8 mouse cellular contexts compared by ENCODE assay signal in genomic region chr17:35699919-35700318, GRCm38 (mm10). TPM values are rescaled to one million over a fixed set of nuclear protein-coding genes. Genes with fewer than 3 reads are reported as not detected.
DNase-seq lines count a peak whose midpoint lies in the region; ATAC-seq and TF ChIP-seq lines count a peak whose summit lies in the region.

No protein-coding gene starts in this region.

- no peaks in the 10 kb centered on the region for H3K9me3 ChIP-seq in ES-Bruce4 (replicated peaks; ENCODE audit: control insufficient read depth, insufficient read depth, low read length, poor library complexity, severe bottlenecking)
- no peaks in the 10 kb centered on the region for H3K9me3 ChIP-seq in forebrain, embryonic 12.5 days

- H3K4me2 ChIP-seq in forebrain, embryonic 12.5 days, result peak overlapping the region; percentile 88

- H3K36me3 ChIP-seq in ES-Bruce4 (ENCODE audit: control insufficient read depth, insufficient read depth, low read length, poor library complexity, severe bottlenecking), result no peaks in the 10 kb centered on the region
- peaks cover 18% of the 10 kb centered on the region for H3K36me3 ChIP-seq in forebrain, embryonic 12.5 days (replicated peaks)

- H3K9ac ChIP-seq in ES-Bruce4 (ENCODE audit: low read depth, poor library complexity, severe bottlenecking), result peak overlapping the region; percentile 71
- H3K9ac ChIP-seq in forebrain, embryonic 12.5 days, result peak overlapping the region; percentile 94

- no peak overlapping the region for H3K27ac ChIP-seq in ES-Bruce4 (ENCODE audit: insufficient read depth, low read length)
- H3K27ac ChIP-seq in forebrain, embryonic 12.5 days, result peak overlapping the region; percentile 99
- H3K27ac ChIP-seq in layer of hippocampus, adult 2 months, result peak overlapping the region; percentile 97

- TF ChIP-seq EP300 in ES-Bruce4 (IDR thresholded peaks at IDR 0.05; ENCODE audit: insufficient read depth, low read depth, low read length), result no peak

- H3K4me3 ChIP-seq in ES-Bruce4 (ENCODE audit: low read depth, low read length), result peak overlapping the region; percentile 61
- H3K4me3 ChIP-seq in forebrain, embryonic 12.5 days (replicated peaks), result peak overlapping the region; percentile 72
- peak overlapping the region; percentile 84 for H3K4me3 ChIP-seq in layer of hippocampus, adult 2 months
- H3K4me3 ChIP-seq in lung, adult 2 months (replicated peaks; ENCODE audit: extremely low read depth, low read depth, low read length), result peak overlapping the region; percentile 65

- H3K27me3 ChIP-seq in ES-Bruce4 (ENCODE audit: control insufficient read depth, insufficient read depth, low read length, poor library complexity, severe bottlenecking), result no peaks in the 10 kb centered on the region
- no peaks in the 10 kb centered on the region for H3K27me3 ChIP-seq in forebrain, embryonic 12.5 days

- DNase-seq in brain, embryonic 14.5 days (ENCODE audit: low read depth), result peak; percentile 78
- DNase-seq in heart, postnatal 14 days, result peak; percentile 72 to 84
- DNase-seq in layer of hippocampus, adult 2 months (ENCODE audit: low spot score in 2 of 2), result peak; percentile 67 to 70
- peak; percentile 75 for DNase-seq in lung, adult 2 months
- DNase-seq in retina, embryonic 14.5 days (ENCODE audit: low spot score), result peak; percentile 69
- DNase-seq in spleen, postnatal 14 days (ENCODE audit: low spot score in 2 of 2), result no peak

- TF ChIP-seq POLR2A in ES-Bruce4 (IDR thresholded peaks at IDR 0.05; ENCODE audit: insufficient read depth, low read length), result no peak
- no peak for TF ChIP-seq POLR2A in brain, embryonic 14.5 days (IDR thresholded peaks at IDR 0.05; ENCODE audit: borderline replicate concordance, extremely low read depth, insufficient read depth, insufficient read length, poor library complexity, severe bottlenecking)
- TF ChIP-seq POLR2A in lung, adult 2 months (IDR thresholded peaks at IDR 0.05; ENCODE audit: borderline replicate concordance, extremely low read depth, low read depth, low read length), result peak; percentile 67; the same call in 1 of the 2 replicates

- peaks cover 1% of the 10 kb centered on the region for H3K4me1 ChIP-seq in ES-Bruce4 (ENCODE audit: control insufficient read depth, insufficient read depth, low read length)
- peaks cover 58% of the 10 kb centered on the region for H3K4me1 ChIP-seq in forebrain, embryonic 12.5 days
- peaks cover 2% of the 10 kb centered on the region for H3K4me1 ChIP-seq in lung, adult 2 months (ENCODE audit: control insufficient read depth, insufficient read depth, low read length)

- WGBS in forebrain, embryonic 12.5 days, result 2% methylated on average over 19 of the region's 19 CpGs
- 5% methylated on average over 19 of the region's 19 CpGs for WGBS in lung, adult 2 months

- ATAC-seq in forebrain, embryonic 12.5 days (ENCODE audit: low FRiP score), result no peak

- TF ChIP-seq CTCF in ES-Bruce4 (IDR thresholded peaks at IDR 0.05; ENCODE audit: low read depth, low read length), result no peak
- no peak for TF ChIP-seq CTCF in brain, embryonic 14.5 days (IDR thresholded peaks at IDR 0.05; ENCODE audit: borderline replicate concordance, extremely low read depth, insufficient read depth, insufficient read length)
- TF ChIP-seq CTCF in layer of hippocampus, adult 2 months (conservative IDR thresholded peaks at IDR 0.05), result no peak
- no peak for TF ChIP-seq CTCF in lung, adult 2 months (IDR thresholded peaks at IDR 0.05; ENCODE audit: insufficient read depth, low read length)

- intact Hi-C loops in heart, postnatal 14 days (cut with DNase I), result no loop called here

RNA-seq across cellular contexts. Expression of gene Ddr1, which starts 4.5 kb away (rescaled TPM):
- 59.8 and 61.6 TPM in 2 replicates for polyA plus RNA-seq in ES-Bruce4 (2011; ENCODE audit: insufficient read depth, insufficient read length, low read depth, missing spikeins)
- polyA plus RNA-seq in brain, embryonic 14.5 days (2012; rRNA removed), result 99.6 and 112 TPM in 2 replicates
- polyA plus RNA-seq in forebrain, embryonic 12.5 days (2016; fragmentation: Nextera tagmentation; extraction: Ambion mirVana), result 176 and 185 TPM in 2 replicates
- 10 to 100 TPM; 40.1 to 44.1 TPM for total RNA-seq in heart, postnatal 14 days (2021)
- total RNA-seq in layer of hippocampus, adult 2 months (2021), result 10 to 100 TPM; 54.3 to 61.0 TPM
- polyA plus RNA-seq in lung, adult 2 months (2012; rRNA removed), result 63.9 and 66.2 TPM in 2 replicates

RNA-seq across cellular contexts. Expression of gene Gtf2h4, which starts 26.4 kb away (rescaled TPM):
- polyA plus RNA-seq in ES-Bruce4 (2011; ENCODE audit: insufficient read depth, insufficient read length, low read depth, missing spikeins), result 80.7 and 105 TPM in 2 replicates
- 28.8 and 40.8 TPM in 2 replicates for polyA plus RNA-seq in brain, embryonic 14.5 days (2012; rRNA removed)
- polyA plus RNA-seq in forebrain, embryonic 12.5 days (2016; fragmentation: Nextera tagmentation; extraction: Ambion mirVana), result 39.0 and 40.7 TPM in 2 replicates
- total RNA-seq in heart, postnatal 14 days (2021), result 10 to 100 TPM; 16.8 to 23.2 TPM
- total RNA-seq in layer of hippocampus, adult 2 months (2021), result 10 to 100 TPM; 29.9 to 35.3 TPM
- polyA plus RNA-seq in lung, adult 2 months (2012; rRNA removed), result 21.3 and 22.5 TPM in 2 replicates

RNA-seq across cellular contexts. Expression of gene Vars2, which starts 32.5 kb away (rescaled TPM):
- polyA plus RNA-seq in ES-Bruce4 (2011; ENCODE audit: insufficient read depth, insufficient read length, low read depth, missing spikeins), result 35.2 and 41.1 TPM in 2 replicates
- polyA plus RNA-seq in brain, embryonic 14.5 days (2012; rRNA removed), result 36.8 and 40.6 TPM in 2 replicates
- polyA plus RNA-seq in forebrain, embryonic 12.5 days (2016; fragmentation: Nextera tagmentation; extraction: Ambion mirVana), result 16.8 and 22.3 TPM in 2 replicates
- total RNA-seq in heart, postnatal 14 days (2021), result 10 to 100 TPM; 29.6 to 30.7 TPM
- 10 to 100 TPM; 32.4 to 47.3 TPM for total RNA-seq in layer of hippocampus, adult 2 months (2021)
- 44.0 and 46.6 TPM in 2 replicates for polyA plus RNA-seq in lung, adult 2 months (2012; rRNA removed)

RNA-seq across cellular contexts. Expression of gene Mucl3, which starts 56.4 kb away (rescaled TPM):
- polyA plus RNA-seq in ES-Bruce4 (2011; ENCODE audit: insufficient read depth, insufficient read length, low read depth, missing spikeins), result 1.3 and 2.5 TPM in 2 replicates
- polyA plus RNA-seq in brain, embryonic 14.5 days (2012; rRNA removed), result 0.05 and 0.11 TPM in 2 replicates
- 0.09 TPM in 1 of 2 replicates, not detected in the other for polyA plus RNA-seq in forebrain, embryonic 12.5 days (2016; fragmentation: Nextera tagmentation; extraction: Ambion mirVana)
- not detected for total RNA-seq in heart, postnatal 14 days (2021)
- total RNA-seq in layer of hippocampus, adult 2 months (2021), result not detected
- 0.19 and 0.24 TPM in 2 replicates for polyA plus RNA-seq in lung, adult 2 months (2012; rRNA removed)

Comparison
In these comparisons a context has a peak if more than half of its experiments do, and no peak if none do; other contexts are left out.
1. DNase-seq: peak in brain, embryonic 14.5 days (single experiment), heart, postnatal 14 days (2 of 2), layer of hippocampus, adult 2 months (2 of 2), lung, adult 2 months (single experiment) and retina, embryonic 14.5 days (single experiment); none in spleen, postnatal 14 days (0 of 2).
2. Peak in every context shown above with its lines, with median percentiles within 50 percentile points of each other: H3K4me3 ChIP-seq.